Mouse (Mus musculus): Measurements from ENCODE around the gene Itgb1bp1. TPM values are rescaled to one million over a fixed set of nuclear protein-coding genes. Genes with fewer than 3 reads are reported as not detected.

The Itgb1bp1 gene
- polyA plus RNA-seq, 1 experiment from 2014 or later: 20.3 TPM

DNA sequence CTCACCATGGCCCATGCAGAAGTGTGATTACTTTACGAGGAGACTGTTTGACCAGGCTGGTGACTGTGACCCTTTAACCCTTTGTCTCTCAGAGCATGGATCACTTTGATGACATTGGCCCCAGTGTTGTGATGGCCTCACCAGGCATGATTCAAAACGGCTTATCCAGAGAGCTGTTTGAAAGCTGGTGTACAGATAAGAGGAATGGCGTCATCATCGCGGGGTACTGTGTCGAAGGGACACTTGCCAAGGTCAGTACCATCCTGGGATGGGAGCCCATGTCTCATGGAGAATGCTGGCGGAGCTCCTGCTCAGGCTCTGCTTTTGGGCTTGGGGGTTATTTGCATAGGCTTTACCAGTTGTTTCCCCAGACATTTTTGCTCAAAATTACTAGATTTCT, 15.2 kb upstream of the Itgb1bp1 start:
- peaks cover 72% of the 10 kb centered on the region for H3K36me3 ChIP-seq (replicated peaks)
- H3K9ac ChIP-seq: no peak overlapping the region
- no peak for ATAC-seq (ENCODE audit: insufficient read depth)
- no peaks in the 10 kb centered on the region for H3K9me3 ChIP-seq (replicated peaks)
- H3K4me2 ChIP-seq: no peak overlapping the region
- H3K27ac ChIP-seq (replicated peaks): no peak overlapping the region
- WGBS (ENCODE audit: insufficient replicate concordance): 62% methylated on average over 7 of the region's 7 CpGs
- H3K27me3 ChIP-seq: no peaks in the 10 kb centered on the region
- H3K4me1 ChIP-seq (replicated peaks): peaks cover 14% of the 10 kb centered on the region; the same call in 1 of the 2 replicates
- H3K4me3 ChIP-seq (replicated peaks): no peak overlapping the region

DNA sequence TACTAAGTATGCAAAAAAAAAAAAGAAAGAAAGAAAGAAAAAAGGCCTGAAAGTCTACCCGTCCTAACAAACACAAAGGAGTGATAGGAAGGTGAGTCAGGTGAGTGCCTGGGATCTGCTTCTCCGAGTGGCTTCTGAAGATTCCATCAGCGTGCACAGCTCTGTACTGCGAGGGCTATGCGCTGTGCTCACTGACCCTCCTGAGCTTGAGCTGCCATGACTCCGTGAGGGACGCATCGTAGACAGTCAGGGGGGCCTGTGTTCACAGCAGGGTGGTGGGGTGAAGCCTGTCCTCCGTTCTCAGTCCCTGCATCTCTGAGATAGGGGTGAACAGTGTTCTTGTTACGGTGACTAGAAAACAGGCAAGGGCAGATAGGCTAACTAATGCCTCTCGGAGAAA, 12.8 kb upstream of the Itgb1bp1 start:
- ATAC-seq (ENCODE audit: insufficient read depth): no peak
- H3K27ac ChIP-seq (replicated peaks): no peak overlapping the region
- no peak overlapping the region for H3K4me3 ChIP-seq (replicated peaks)
- no peak overlapping the region for H3K4me2 ChIP-seq
- 83% methylated on average over 11 of the region's 11 CpGs for WGBS (ENCODE audit: insufficient replicate concordance)
- peaks cover 14% of the 10 kb centered on the region; the same call in 1 of the 2 replicates for H3K4me1 ChIP-seq (replicated peaks)
- H3K36me3 ChIP-seq (replicated peaks): peaks cover 75% of the 10 kb centered on the region
- H3K9ac ChIP-seq: no peak overlapping the region
- no peaks in the 10 kb centered on the region for H3K9me3 ChIP-seq (replicated peaks)
- H3K27me3 ChIP-seq: no peaks in the 10 kb centered on the region

DNA sequence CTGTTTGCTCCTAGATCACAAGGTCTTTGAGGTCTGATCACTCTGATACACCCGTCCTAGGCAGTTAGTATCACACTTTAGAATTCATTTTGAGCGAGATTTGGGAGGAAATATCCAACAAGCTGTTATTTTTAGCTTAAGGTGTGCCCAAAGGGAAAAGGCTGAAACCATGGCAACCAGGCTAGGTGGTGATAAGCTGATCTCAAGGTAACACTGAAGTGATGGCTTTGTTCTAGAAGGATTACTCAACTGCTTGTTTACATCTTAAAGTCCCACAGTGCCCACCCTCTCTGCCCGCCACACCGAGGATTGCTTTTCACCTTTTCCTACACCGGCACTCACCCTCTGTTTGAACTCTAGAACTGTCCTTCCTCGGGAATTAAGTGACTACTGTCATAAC, 3.6 kb upstream of the Itgb1bp1 start:
- 71% methylated on average over 6 of the region's 6 CpGs for WGBS (ENCODE audit: insufficient replicate concordance)
- peaks cover 52% of the 10 kb centered on the region for H3K36me3 ChIP-seq (replicated peaks)
- H3K9ac ChIP-seq: no peak overlapping the region
- H3K4me1 ChIP-seq (replicated peaks): peaks cover 21% of the 10 kb centered on the region
- H3K27ac ChIP-seq (replicated peaks): no peak overlapping the region
- no peak overlapping the region for H3K4me3 ChIP-seq (replicated peaks)
- H3K27me3 ChIP-seq: no peaks in the 10 kb centered on the region
- H3K9me3 ChIP-seq (replicated peaks): no peaks in the 10 kb centered on the region
- no peak for ATAC-seq (ENCODE audit: insufficient read depth)
- H3K4me2 ChIP-seq: no peak overlapping the region

DNA sequence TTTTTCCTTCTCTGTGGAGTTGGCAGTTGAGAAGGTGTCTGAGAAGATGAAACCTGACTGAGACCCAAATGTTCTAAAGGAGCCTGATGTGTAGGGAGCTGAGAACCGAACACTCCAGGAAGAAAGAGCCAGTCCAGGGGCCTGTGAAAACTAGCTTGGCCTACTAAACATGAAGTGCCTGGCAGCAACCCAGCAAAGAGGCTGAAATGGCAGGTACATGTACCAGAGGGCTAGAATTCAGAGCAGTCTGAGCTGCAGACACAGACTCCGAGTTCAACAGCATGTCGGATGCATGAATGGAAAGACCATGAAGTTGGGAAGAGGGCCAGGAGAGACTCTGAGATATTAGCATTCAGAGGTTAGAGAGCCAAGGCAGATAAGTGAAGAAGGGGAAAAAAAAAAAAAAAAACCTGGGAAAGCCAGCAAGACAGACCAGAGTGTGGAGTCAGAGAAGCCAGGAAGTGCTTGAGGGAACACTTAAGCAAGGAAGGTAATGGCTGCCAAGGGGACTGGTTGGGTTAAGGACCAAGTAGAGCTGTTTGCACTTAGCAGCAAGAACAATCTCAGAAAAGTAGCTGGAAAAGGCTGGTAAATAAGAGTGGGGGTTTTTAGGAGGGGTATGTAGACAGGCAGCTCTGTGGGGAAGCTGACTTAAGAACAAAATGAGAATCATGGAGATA, 2.8 kb upstream of the Itgb1bp1 start:
- peaks cover 44% of the 10 kb centered on the region for H3K36me3 ChIP-seq (replicated peaks)
- H3K27me3 ChIP-seq: no peaks in the 10 kb centered on the region
- H3K4me3 ChIP-seq (replicated peaks): no peak overlapping the region
- no peak overlapping the region for H3K4me2 ChIP-seq
- no peaks in the 10 kb centered on the region for H3K9me3 ChIP-seq (replicated peaks)
- WGBS (ENCODE audit: insufficient replicate concordance): 74% methylated on average over 3 of the region's 3 CpGs
- H3K4me1 ChIP-seq (replicated peaks): peaks cover 21% of the 10 kb centered on the region
- H3K9ac ChIP-seq: no peak overlapping the region
- ATAC-seq (ENCODE audit: insufficient read depth): no peak
- no peak overlapping the region for H3K27ac ChIP-seq (replicated peaks)

DNA sequence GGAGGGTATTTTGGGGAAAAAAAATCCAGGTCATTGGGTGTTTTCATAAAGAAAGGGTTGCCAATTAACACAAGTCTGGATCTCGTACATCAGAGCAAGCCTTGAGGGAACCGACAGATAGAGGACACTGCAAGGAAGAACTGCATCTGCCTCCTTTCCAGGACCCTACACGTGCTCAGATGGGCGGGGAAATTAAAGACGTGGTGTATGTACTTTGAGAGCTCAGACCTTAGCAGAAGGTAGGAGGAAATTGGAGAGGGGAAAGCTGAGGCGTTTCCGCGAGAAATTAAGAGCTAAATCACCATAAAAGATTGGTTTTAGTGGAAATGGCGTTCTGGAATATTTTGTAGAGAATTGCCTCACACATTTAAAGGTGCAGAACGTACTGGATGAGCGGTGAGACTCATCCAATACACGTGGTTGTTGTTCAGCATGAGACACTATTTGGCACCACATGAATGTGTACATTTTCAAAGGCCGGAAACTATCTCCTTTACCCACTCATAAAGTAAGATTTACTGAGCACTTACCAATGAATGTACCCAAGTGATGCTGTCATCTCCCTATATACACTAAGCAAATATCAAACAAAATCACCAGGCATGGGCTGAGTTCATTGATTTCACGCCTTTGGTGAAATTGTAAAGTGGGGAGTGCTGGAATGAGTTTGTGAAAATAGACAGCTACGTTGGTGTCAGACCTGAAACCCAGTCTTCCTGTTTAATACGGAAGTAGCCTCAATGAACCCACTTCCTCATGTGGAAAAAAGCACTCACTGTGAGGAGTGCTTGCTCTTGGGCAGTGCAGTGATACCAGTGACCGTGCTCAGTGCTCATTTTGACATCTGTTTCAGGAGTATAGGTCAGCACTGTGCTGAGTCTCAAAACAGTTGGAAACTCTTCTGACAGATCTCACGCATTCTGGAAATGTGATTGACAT, 897 bp upstream of the Itgb1bp1 start:
- peak; percentile 25; the same call in 1 of the 2 replicates for ATAC-seq (ENCODE audit: insufficient read depth)

DNA sequence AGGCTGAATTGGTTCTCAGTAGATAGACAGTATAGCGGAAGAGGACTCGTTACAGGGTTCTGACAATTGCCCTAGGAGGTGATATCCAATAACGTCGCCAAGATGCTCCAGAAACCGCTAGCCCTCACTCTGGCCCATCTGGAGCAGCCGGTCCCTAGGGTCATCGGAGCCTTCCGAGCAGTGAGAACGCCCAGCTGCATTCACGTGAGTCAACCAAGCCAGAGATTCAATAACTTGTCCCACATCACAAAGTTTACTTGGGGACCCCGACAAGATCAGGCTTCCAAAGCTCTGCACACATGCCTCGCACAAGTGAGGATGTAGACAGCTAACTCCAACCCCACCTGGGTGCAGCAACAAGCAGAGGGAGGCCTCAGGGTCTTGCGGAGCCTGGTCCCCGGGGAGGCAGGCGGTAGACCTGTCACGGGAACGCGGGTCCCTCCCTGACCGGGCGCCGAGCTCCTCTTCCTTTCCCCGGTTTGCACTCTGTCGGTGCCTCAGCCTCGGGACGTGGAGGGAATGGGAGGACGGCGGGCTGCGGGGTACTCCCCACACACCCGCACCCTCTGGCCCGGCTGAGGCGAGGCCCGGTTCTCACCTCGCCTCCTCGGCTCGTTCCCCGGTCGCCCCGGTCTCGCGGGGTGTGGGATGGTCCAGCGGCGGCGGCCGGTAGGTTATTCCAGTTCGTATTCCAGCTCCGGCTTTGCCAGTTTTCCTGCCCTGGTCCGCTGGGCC, 409 bp downstream of the Itgb1bp1 start:
- WGBS (ENCODE audit: insufficient replicate concordance): under 1% methylated on average over 47 of the region's 47 CpGs
- Histone ChIP-seq H3K9me3 (replicated peaks) (no peaks in the 10 kb centered on the region), H3K27me3 (no peaks in the 10 kb centered on the region), H3K4me1 (replicated peaks) (peaks cover 21% of the 10 kb centered on the region), H3K9ac (peak overlapping the region; percentile 77), H3K27ac (replicated peaks) (peak overlapping the region; percentile 73), H3K36me3 (replicated peaks) (0 out of 2 replicates have a peak, but pooled peaks cover 13% of the 10 kb centered on the region), H3K4me3 (replicated peaks) (peak overlapping the region; percentile 76), H3K4me2 (peak overlapping the region; percentile 83)
- ATAC-seq (ENCODE audit: insufficient read depth): peak; percentile 78

More for the DNA sequence above, 897 bp upstream of the Itgb1bp1 start:
- Histone ChIP-seq H3K27me3 (no peaks in the 10 kb centered on the region), H3K27ac (replicated peaks) (peak overlapping the region; percentile 81), H3K9ac (peak overlapping the region; percentile 74), H3K4me3 (replicated peaks) (peak overlapping the region; percentile 76), H3K36me3 (replicated peaks) (peaks cover 25% of the 10 kb centered on the region), H3K4me2 (peak overlapping the region; percentile 83), H3K9me3 (replicated peaks) (no peaks in the 10 kb centered on the region), H3K4me1 (replicated peaks) (peaks cover 21% of the 10 kb centered on the region)
- 10% methylated on average over 18 of the region's 18 CpGs for WGBS (ENCODE audit: insufficient replicate concordance)

DNA sequence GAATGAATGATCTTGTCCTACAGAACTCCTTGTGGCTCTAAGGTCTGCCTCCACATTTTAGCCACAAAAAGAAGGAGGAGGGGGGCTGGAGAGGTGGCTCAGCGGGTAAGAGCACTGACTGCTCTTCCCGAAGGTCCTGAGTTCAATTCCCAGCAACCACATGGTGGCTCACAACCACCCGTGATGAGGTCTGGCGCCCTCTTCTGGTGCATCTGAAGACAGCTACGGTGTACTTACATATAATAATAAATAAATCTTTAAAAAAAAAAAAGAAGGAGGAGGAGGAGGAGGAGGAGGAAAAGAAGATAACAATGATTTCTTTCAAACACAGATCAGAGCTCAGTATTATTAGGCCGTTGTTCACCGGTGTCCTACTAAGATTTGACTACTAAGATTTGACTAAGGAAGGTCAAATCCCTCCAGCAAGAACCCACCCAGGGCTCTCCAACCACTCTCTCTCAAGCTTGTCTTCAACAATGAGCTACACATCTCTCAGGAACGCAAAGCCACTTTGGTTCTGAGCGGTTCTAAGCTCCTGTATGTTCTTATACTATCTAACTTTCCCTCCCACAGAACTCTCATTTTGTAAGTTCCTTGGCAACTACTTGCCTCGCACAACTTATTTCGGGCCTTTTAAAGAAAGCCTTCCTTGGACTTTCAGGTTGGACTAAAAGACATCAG, 1.2 kb downstream of the Itgb1bp1 start, which contains the start of gene Cpsf3:
Cpsf3 (plus strand) TSS at position 631 of the 681 bp plus-strand sequence.
- H3K36me3 ChIP-seq (replicated peaks): 0 out of 2 replicates have a peak, but pooled peaks cover 5% of the 10 kb centered on the region
- H3K9me3 ChIP-seq (replicated peaks): no peaks in the 10 kb centered on the region
- peak within 1 kb of the TSS; percentile 81 for H3K27ac ChIP-seq (replicated peaks)
- H3K4me3 ChIP-seq (replicated peaks): peak within 1 kb of the TSS; percentile 76
- peak within 1 kb of the TSS; percentile 83 for H3K4me2 ChIP-seq
- H3K4me1 ChIP-seq (replicated peaks): peaks cover 21% of the 10 kb centered on the region
- no peak for ATAC-seq (ENCODE audit: insufficient read depth)
- 57% methylated on average over 11 of the region's 11 CpGs for WGBS (ENCODE audit: insufficient replicate concordance)
- no peaks in the 10 kb centered on the region for H3K27me3 ChIP-seq
- H3K9ac ChIP-seq: peak within 1 kb of the TSS; percentile 77

DNA sequence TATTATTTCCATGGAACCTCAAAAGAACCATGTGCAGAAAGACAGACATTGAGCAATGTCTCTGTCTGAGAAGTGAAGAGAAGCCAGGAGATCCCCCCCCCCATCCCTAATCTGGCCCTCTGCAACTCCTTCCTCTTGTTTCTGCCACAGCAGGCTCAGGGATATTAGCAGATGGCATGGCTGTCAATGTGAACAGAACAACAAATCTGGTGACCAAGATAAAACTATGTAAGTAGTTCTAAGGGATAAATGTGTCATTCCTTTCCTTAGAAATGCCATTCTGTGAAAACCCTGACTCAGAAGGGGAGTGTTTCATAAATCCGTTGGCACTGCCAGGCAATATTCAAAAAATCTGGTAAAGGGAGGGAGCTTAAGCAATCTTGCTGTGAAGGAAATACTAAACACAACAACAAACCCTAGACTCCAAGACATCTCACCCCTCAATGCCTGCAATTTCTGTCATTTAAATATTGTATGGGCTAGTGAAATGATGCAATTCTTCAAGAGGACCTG, 8.7 kb downstream of the Itgb1bp1 start:
- H3K27me3 ChIP-seq: no peaks in the 10 kb centered on the region

DNA sequence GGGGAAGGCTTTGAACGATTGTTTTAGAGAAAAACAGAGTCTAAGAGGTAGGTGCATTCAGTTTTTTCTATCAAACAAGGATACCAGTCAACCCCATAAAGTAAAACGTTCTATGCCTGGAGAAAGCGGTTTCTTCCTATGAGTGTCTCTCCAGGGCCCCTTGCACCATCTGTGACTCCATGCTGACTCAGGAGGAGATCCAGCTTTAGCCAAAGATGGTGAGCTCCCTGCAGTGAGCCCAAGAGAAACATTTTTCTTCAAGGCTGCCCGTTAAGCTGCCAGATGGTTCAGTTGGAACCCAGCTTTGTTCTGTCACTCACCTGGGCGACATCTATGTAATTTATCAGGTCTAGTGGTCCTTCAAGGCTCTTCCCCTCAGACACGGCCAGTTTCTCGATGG, 11.6 kb downstream of the Itgb1bp1 start:
- Histone ChIP-seq H3K4me2 (no peak overlapping the region), H3K36me3 (replicated peaks) (peaks cover 25% of the 10 kb centered on the region), H3K27ac (replicated peaks) (no peak overlapping the region), H3K9me3 (replicated peaks) (no peaks in the 10 kb centered on the region), H3K4me3 (replicated peaks) (no peak overlapping the region), H3K4me1 (replicated peaks) (no peaks in the 10 kb centered on the region), H3K27me3 (no peaks in the 10 kb centered on the region), H3K9ac (no peak overlapping the region)
- ATAC-seq (ENCODE audit: insufficient read depth): no peak
- 69% methylated on average over 7 of the region's 7 CpGs for WGBS (ENCODE audit: insufficient replicate concordance)

More for the DNA sequence above, 8.7 kb downstream of the Itgb1bp1 start:
- Histone ChIP-seq H3K36me3 (replicated peaks) (0 out of 2 replicates have a peak, but pooled peaks cover 5% of the 10 kb centered on the region), H3K4me1 (replicated peaks) (no peaks in the 10 kb centered on the region), H3K4me3 (replicated peaks) (no peak overlapping the region), H3K4me2 (no peak overlapping the region), H3K27ac (replicated peaks) (no peak overlapping the region), H3K9me3 (replicated peaks) (no peaks in the 10 kb centered on the region), H3K9ac (no peak overlapping the region)
- no peak for ATAC-seq (ENCODE audit: insufficient read depth)
- 47% methylated on average over 1 of the region's 1 CpGs for WGBS (ENCODE audit: insufficient replicate concordance)

DNA sequence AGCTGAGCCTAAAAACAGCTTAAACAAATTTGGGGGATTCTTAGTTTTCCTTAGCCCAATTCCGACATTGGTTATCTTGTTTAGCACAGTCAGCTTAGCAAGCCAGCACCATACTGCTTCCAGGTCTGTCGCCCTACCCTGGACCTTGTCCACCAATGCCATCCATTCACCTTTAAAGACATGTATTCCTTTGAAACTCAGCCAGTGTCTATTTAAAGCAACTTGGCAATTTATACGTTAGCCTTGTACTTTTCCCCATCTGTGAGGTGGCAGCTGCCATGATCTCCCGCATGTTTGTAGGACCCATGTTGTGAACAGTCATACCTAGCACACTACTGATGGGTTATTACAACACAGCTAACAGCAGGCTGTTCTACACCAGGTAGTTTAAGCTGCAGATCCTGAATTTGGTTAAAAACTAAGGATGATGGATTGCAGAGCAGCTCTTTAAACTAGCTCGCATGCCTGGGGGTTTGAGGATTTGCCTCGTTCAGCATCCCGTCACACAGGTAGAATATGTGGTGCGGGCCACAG, 17.9 kb downstream of the Itgb1bp1 start:
- no peak overlapping the region for H3K4me2 ChIP-seq
- H3K36me3 ChIP-seq (replicated peaks): peaks cover 24% of the 10 kb centered on the region
- no peak for ATAC-seq (ENCODE audit: insufficient read depth)

More for the DNA sequence above, 17.9 kb downstream of the Itgb1bp1 start:
- WGBS (ENCODE audit: insufficient replicate concordance): 81% methylated on average over 8 of the region's 8 CpGs
- Histone ChIP-seq H3K9ac (no peak overlapping the region), H3K9me3 (replicated peaks) (no peaks in the 10 kb centered on the region), H3K27ac (replicated peaks) (no peak overlapping the region), H3K4me1 (replicated peaks) (peaks cover 18% of the 10 kb centered on the region), H3K4me3 (replicated peaks) (no peak overlapping the region), H3K27me3 (no peaks in the 10 kb centered on the region)

Data from liver, embryonic 15.5 days (tissue).